Mouse (Mus musculus) ovary, adult 18-20 months (tissue): ENCODE results near the gene Gm2897.
A peak's percentile ranks its signal among the peaks of the same experiment; 100 is the strongest.
"Not testable (repeated sequence)": the region's sequence is repeated elsewhere in the genome, so short reads cannot be mapped to it uniquely, and the experiment has no call there.

Experiments used
- DNase-seq: peaks from one replicate; pipeline ENCODE4 v3.0.0; 2022; ENCODE audit warnings: low spot score, mixed read lengths

Gm2897 gene

GRCm38 (mm10) chr14:3048727-3049512, at the start of gene Gm2897:
Gene Gm2897 (plus strand): TSS chr14:3049285.
- DNase-seq = not testable (repeated sequence)

GRCm38 (mm10) chr14:3029702-3030101, 19.4 kb upstream of the Gm2897 start, which contains the start of gene Gm2888:
Gene Gm2888 (plus strand): TSS chr14:3030002.
- not testable (repeated sequence) for DNase-seq

- not testable (repeated sequence) for DNase-seq
These were observed 372 bp downstream of the Gm2897 start for GRCm38 (mm10) chr14:3049513-3049800.

GRCm38 (mm10) chr14:3050087-3050486, 1.0 kb downstream of the Gm2897 start:
- not testable (repeated sequence) for DNase-seq

GRCm38 (mm10) chr14:3116051-3116450, 67.0 kb downstream of the Gm2897 start:
- DNase-seq = peak; percentile 7
